Mouse (Mus musculus) MEL (cell line): ENCODE data around the gene Gmnc. TPM values are rescaled to one million over a fixed set of nuclear protein-coding genes. Genes with fewer than 3 reads are reported as not detected.
A peak's percentile ranks its signal among the peaks of the same experiment; 100 is the strongest.

ENCODE experiments used
- DNase-seq: peaks from one replicate; pipeline ENCODE4 v3.0.0; 2011; ENCODE audit warnings: low read depth, low spot score
- H3K27ac ChIP-seq: 2 replicates; pipeline ENCODE4 v1.5.1; 2012; ENCODE audit warnings: low read depth, mild to moderate bottlenecking, control low read depth, low read length, moderate library complexity; ENCODE audit not compliant: control insufficient read depth
- H3K27me3 ChIP-seq, 2 experiments: fragments of 150-350 bp in 1 of 2; sonication (generic) in 1 of 2; 2 replicates each; pipeline ENCODE4 v1.6.1; 2012; ENCODE audit warnings: low read length in 2 of 2, mild to moderate bottlenecking in 2 of 2, improper control_type of control experiment in 1 of 2, moderate library complexity in 1 of 2; ENCODE audit not compliant: insufficient read depth in 2 of 2, control insufficient read depth in 1 of 2
- H3K36me3 ChIP-seq, 2 experiments: 2 replicates each; pipeline ENCODE4 v1.6.1; 2012 to 2014; ENCODE audit warnings: low read length in 2 of 2, improper control_type of control experiment in 1 of 2, inconsistent platforms in 1 of 2, mild to moderate bottlenecking in 1 of 2; ENCODE audit not compliant: insufficient read depth in 2 of 2, control insufficient read depth in 1 of 2
- H3K4me1 ChIP-seq, 2 experiments: fragments of 150-350 bp in 1 of 2; sonication (generic) in 1 of 2; 2 replicates each; pipeline ENCODE4 v1.6.1; 2012; ENCODE audit warnings: low read length in 2 of 2, improper control_type of control experiment in 1 of 2, mild to moderate bottlenecking in 1 of 2; ENCODE audit not compliant: insufficient read depth in 2 of 2, control insufficient read depth in 1 of 2
- H3K4me3 ChIP-seq, 2 experiments: fragments of 150-350 bp in 1 of 2; sonication (generic) in 1 of 2; 2 replicates each; pipeline ENCODE4 v1.5.1; 2012; ENCODE audit warnings: low read depth in 2 of 2, low read length in 2 of 2, mild to moderate bottlenecking in 2 of 2, moderate library complexity in 2 of 2, control low read depth in 1 of 2, improper control_type of control experiment in 1 of 2; ENCODE audit not compliant: control insufficient read depth in 1 of 2, insufficient read depth in 1 of 2
- H3K79me2 ChIP-seq: 2 replicates; pipeline ENCODE4 v1.6.1; 2012; ENCODE audit warnings: mild to moderate bottlenecking, low read length, moderate library complexity; ENCODE audit not compliant: control insufficient read depth, poor library complexity, insufficient read depth
- H3K9ac ChIP-seq: 2 replicates; pipeline ENCODE4 v1.6.1; 2012; ENCODE audit warnings: low read depth, mild to moderate bottlenecking, control low read depth, low read length, moderate library complexity; ENCODE audit not compliant: control insufficient read depth, poor library complexity, severe bottlenecking
- H3K9me3 ChIP-seq: fragments of 150-350 bp; sonication (generic); replicated peaks from 2 replicates; pipeline ENCODE4 v1.6.1; 2012; ENCODE audit warnings: mild to moderate bottlenecking, low read length, improper control_type of control experiment, moderate library complexity; ENCODE audit not compliant: insufficient read depth
- CHD2 ChIP-seq: IDR thresholded peaks from 2 replicates; pipeline ENCODE4 v1.6.1; 2011; ENCODE audit warnings: low read length, improper control_type of control experiment
- CTCF ChIP-seq, 3 experiments: IDR thresholded peaks in 2 of 3; conservative IDR thresholded peaks in 1 of 3; 2 replicates each; pipeline ENCODE4 v1.5.1; 2011 to 2012; ENCODE audit warnings: low read length in 3 of 3, low read depth in 2 of 3, mild to moderate bottlenecking in 2 of 3, improper control_type of control experiment in 1 of 3, inconsistent platforms in 1 of 3, mixed read lengths in 1 of 3, moderate library complexity in 1 of 3; ENCODE audit not compliant: control insufficient read depth in 1 of 3, insufficient read depth in 1 of 3, poor library complexity in 1 of 3, severe bottlenecking in 1 of 3
- ELF1 ChIP-seq: IDR thresholded peaks from 2 replicates; pipeline ENCODE4 v1.6.1; 2014; ENCODE audit warnings: low read depth, mild to moderate bottlenecking, inconsistent platforms, low read length, improper control_type of control experiment, moderate library complexity
- GABPA ChIP-seq: IDR thresholded peaks from 2 replicates; pipeline ENCODE4 v1.6.1; 2012; ENCODE audit warnings: low read depth, mild to moderate bottlenecking, inconsistent platforms, low read length, improper control_type of control experiment, moderate library complexity
- GATA1 ChIP-seq: IDR thresholded peaks from 2 replicates; pipeline ENCODE4 v1.6.1; 2011; ENCODE audit warnings: low read depth, low read length, improper control_type of control experiment
- MAFK ChIP-seq: IDR thresholded peaks from 2 replicates; pipeline ENCODE4 v1.6.1; 2011; ENCODE audit warnings: low read depth, mild to moderate bottlenecking, low read length, improper control_type of control experiment, borderline replicate concordance
- MAZ ChIP-seq: IDR thresholded peaks from 2 replicates; pipeline ENCODE4 v1.6.1; 2012; ENCODE audit warnings: low read depth, mild to moderate bottlenecking, inconsistent platforms, low read length, improper control_type of control experiment
- MYB ChIP-seq: IDR thresholded peaks from 2 replicates; pipeline ENCODE4 v1.6.1; 2011; ENCODE audit warnings: mild to moderate bottlenecking, low read depth, low read length, improper control_type of control experiment
- NELFE ChIP-seq: IDR thresholded peaks from 2 replicates; pipeline ENCODE4 v1.6.1; 2011; ENCODE audit warnings: low read depth, low read length, improper control_type of control experiment
- NRF1 ChIP-seq: IDR thresholded peaks from 2 replicates; pipeline ENCODE4 v1.6.1; 2014; ENCODE audit warnings: low read depth, mild to moderate bottlenecking, inconsistent platforms, low read length, improper control_type of control experiment, moderate library complexity; ENCODE audit not compliant: poor library complexity, insufficient read depth, severe bottlenecking
- POLR2AphosphoS2 ChIP-seq: IDR thresholded peaks from 2 replicates; pipeline ENCODE4 v1.6.1; 2011; ENCODE audit warnings: low read length, improper control_type of control experiment
- POLR2AphosphoS5 ChIP-seq: IDR thresholded peaks from 2 replicates; pipeline ENCODE4 v1.6.1; 2012; ENCODE audit warnings: low read depth, borderline replicate concordance, mild to moderate bottlenecking, inconsistent platforms, low read length, moderate library complexity, mixed read lengths
- RAD21 ChIP-seq: IDR thresholded peaks from 2 replicates; pipeline ENCODE4 v1.6.1; 2011; ENCODE audit warnings: mild to moderate bottlenecking, low read depth, low read length, improper control_type of control experiment
- SMC3 ChIP-seq: IDR thresholded peaks from 2 replicates; pipeline ENCODE4 v1.6.1; 2011; ENCODE audit warnings: low read depth, low read length, improper control_type of control experiment
- UBTF ChIP-seq: IDR thresholded peaks from 2 replicates; pipeline ENCODE4 v1.6.1; 2012; ENCODE audit warnings: low read depth, mild to moderate bottlenecking, inconsistent platforms, low read length, improper control_type of control experiment, moderate library complexity, borderline replicate concordance; ENCODE audit not compliant: insufficient read depth
- USF1 ChIP-seq: IDR thresholded peaks from 2 replicates; pipeline ENCODE4 v1.6.1; 2014; ENCODE audit warnings: low read depth, mild to moderate bottlenecking, inconsistent platforms, low read length, improper control_type of control experiment, moderate library complexity
- ZC3H11A ChIP-seq: IDR thresholded peaks from 2 replicates; pipeline ENCODE4 v1.6.1; 2012; ENCODE audit warnings: low read depth, mild to moderate bottlenecking, inconsistent platforms, low read length, improper control_type of control experiment
- ZNF384 ChIP-seq: IDR thresholded peaks from 2 replicates; pipeline ENCODE4 v1.6.1; 2012; ENCODE audit warnings: low read depth, mild to moderate bottlenecking, inconsistent platforms, low read length, improper control_type of control experiment
- polyA plus RNA-seq, 2 experiments: library from polyadenylated mRNA; stranded (reverse) in 1 of 2; unstranded in 1 of 2; fragments of >175 nt in 1 of 2; fragments of >200 nt in 1 of 2; gene quantifications; 2 replicates each; pipeline versions ENCODE4 v1.2.1 to v1.2.4; 2012; ENCODE audit warnings: low replicate concordance in 2 of 2, low read depth in 1 of 2; ENCODE audit not compliant: insufficient read length in 2 of 2, insufficient read depth in 1 of 2, missing spikeins in 1 of 2
- total RNA-seq: library from RNA; depleted of rRNA; stranded (reverse); fragments of 300-350 nt; gene quantifications from 2 replicates; pipeline ENCODE4 v1.2.3, GENCODE M21; 2012

The Gmnc gene
- total and polyA plus RNA-seq, 3 experiments = not detected

DNA sequence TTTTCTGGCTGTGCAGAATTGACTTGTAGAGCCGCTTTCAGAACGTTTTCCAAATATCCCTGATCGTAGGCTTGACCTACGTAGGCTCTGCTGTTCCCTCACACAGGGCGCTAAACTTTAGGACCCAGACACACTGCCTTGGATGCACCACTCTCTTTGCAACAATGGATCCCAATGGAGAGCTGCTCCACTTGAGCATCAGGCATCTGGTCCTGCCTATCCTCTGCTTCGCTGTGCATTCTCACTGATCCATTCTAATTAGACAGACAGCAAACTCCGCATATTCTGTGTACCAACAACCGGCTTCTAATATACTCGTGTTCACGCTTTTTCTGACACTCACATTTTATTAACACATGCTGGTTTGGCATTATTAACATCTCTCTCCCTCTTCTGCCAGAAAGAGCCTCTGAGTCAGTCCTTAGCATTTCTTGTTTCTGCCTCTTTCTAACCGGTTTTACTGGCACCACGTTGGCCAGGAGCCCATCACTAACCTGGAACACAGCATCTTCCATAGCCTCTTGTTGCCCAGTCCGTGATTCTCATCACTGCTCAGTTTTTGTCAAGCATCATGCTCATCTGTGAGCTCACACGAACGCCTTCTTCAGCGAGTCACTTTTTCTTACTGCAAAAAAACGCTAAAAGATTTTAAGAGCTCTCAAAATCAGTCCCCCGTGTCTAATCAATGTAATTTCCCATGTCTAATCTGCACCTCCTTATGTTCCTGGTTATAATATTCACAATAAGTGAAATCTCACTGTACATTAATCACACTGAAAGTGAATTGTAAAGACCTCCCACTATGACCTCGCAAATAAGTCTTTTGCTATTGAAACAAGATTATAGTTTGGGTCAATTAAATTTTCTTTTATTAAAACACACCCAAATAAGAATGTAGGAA is 1.8 kb downstream of the Gmnc start (continued):
- TF ChIP-seq POLR2AphosphoS5 = no peak
- TF ChIP-seq, all 39 proteins: peak for 0

DNA sequence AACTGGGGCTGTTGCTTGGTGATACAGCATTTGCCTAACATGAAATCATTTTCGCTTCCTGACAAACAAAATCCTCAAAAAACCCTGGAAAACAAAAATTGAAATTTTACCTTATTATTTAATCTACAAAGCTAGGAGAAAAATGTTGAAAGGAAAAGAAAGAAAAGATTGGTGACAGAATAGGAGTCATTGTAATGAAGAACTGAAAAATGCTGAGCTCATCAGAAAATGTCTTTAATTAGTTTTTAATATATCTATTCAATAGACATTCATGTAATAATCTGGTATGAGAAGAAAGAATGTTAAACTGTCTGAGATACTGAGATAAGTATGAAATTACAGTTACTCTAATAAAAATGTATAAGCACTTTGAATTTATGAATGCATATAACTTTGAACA is 3.3 kb downstream of the Gmnc start:
- Histone ChIP-seq H3K4me1 (peaks cover 0 to 2% of the 10 kb centered on the region in 2 experiments; a peak in 2 of 4 replicates), H3K27me3 (no peaks in the 10 kb centered on the region; a peak in 2 of 4 replicates), H3K27ac (no peak overlapping the region), H3K9ac (no peak overlapping the region), H3K4me3 (no peak overlapping the region), H3K79me2 (no peaks in the 10 kb centered on the region), H3K9me3 (no peaks in the 10 kb centered on the region), H3K36me3 (no peaks in the 10 kb centered on the region)
- DNase-seq = no peak
- TF ChIP-seq MAFK (peak; percentile 92), GABPA (no peak)
- TF ChIP-seq, all 39 proteins: peak for 1

DNA sequence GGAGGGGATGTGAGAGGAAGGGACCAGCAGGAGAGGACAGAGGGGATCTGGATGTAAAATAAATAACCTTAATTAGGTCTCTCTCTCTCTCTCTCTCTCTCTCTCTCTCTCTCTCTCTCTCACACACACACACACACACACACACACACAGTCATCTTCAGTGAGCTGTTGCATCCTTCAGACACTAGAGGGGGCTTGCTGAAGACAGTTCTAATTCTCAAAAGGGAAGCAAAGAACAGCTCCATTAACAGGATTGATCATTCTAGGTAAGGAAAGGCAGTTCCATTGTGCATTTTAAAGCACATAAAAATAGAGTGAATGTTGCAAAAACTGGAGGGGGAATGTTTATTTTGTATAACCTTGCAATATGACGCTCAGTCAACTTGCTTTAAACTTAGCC is 5.7 kb downstream of the Gmnc start:
- no peaks in the 10 kb centered on the region for H3K9me3 ChIP-seq
- H3K27me3 ChIP-seq = no peaks in the 10 kb centered on the region; a peak in 1 of 4 replicates
- no peak overlapping the region for H3K27ac ChIP-seq
- H3K4me1 ChIP-seq = peaks cover 0 to 2% of the 10 kb centered on the region in 2 experiments; a peak in 2 of 4 replicates
- no peak overlapping the region for H3K9ac ChIP-seq
- TF ChIP-seq MAZ = no peak
- no peak for TF ChIP-seq NRF1
- TF ChIP-seq GABPA = no peak
- TF ChIP-seq USF1 = no peak
- peak; percentile 22 to 70 (median 40) for TF ChIP-seq CTCF (IDR thresholded peaks at IDR 0.05 in 2 of 3, conservative IDR thresholded peaks at IDR 0.05 in 1 of 3; ENCODE audit: control insufficient read depth in 1 of 3, insufficient read depth in 1 of 3, low read depth in 2 of 3, low read length in 3 of 3, poor library complexity in 1 of 3, severe bottlenecking in 1 of 3)
- TF ChIP-seq ZNF384 = no peak
- TF ChIP-seq POLR2AphosphoS2 = no peak
- no peak for TF ChIP-seq UBTF
- TF ChIP-seq SMC3 = peak; percentile 88
- peak; percentile 69 for TF ChIP-seq ZC3H11A
- no peak for TF ChIP-seq POLR2AphosphoS5
- no peak for TF ChIP-seq ELF1
- peak; percentile 55 for TF ChIP-seq RAD21
- no peak for TF ChIP-seq MYB
- no peak for TF ChIP-seq GATA1
- no peak for TF ChIP-seq NELFE
- no peak for TF ChIP-seq MAFK
- no peak for TF ChIP-seq CHD2
- peak; percentile 54 for DNase-seq
- no peaks in the 10 kb centered on the region for H3K79me2 ChIP-seq
- no peaks in the 10 kb centered on the region for H3K36me3 ChIP-seq
- H3K4me3 ChIP-seq = no peak overlapping the region
